Mouse (Mus musculus) heart, embryonic 14.5 days (tissue): ENCODE measurements around the gene Gm128. TPM values are rescaled to one million over a fixed set of nuclear protein-coding genes. Genes with fewer than 3 reads are reported as not detected.

Experiments
- ATAC-seq: fragments of 200-750 bp; cut with Nextera tagmentation; 2 replicates; pipeline ENCODE4 v1.8.0; 2017; ENCODE audit warnings: low read depth, moderate TSS enrichment; ENCODE audit not compliant: insufficient number of reproducible peaks, insufficient read depth, low FRiP score
- H3K27ac ChIP-seq, 2 experiments: fragments of 200-500 bp in 1 of 2; fragments of 300-500 bp in 1 of 2; sonication (generic) in 1 of 2; replicated peaks in 1 of 2; 2 replicates each; pipeline ENCODE4 v1.5.1; 2012 to 2014; ENCODE audit warnings: low read depth in 2 of 2, low read length in 2 of 2, control low read depth in 1 of 2, mild to moderate bottlenecking in 1 of 2, mixed read lengths in 1 of 2; ENCODE audit not compliant: control insufficient read depth in 1 of 2, insufficient read depth in 1 of 2
- H3K27me3 ChIP-seq: fragments of 300-500 bp; sonication (generic); 2 replicates; pipeline ENCODE4 v1.6.1; 2014; ENCODE audit warnings: mild to moderate bottlenecking, low read length, control low read depth; ENCODE audit not compliant: control insufficient read depth, insufficient read depth
- H3K36me3 ChIP-seq: fragments of 300-500 bp; sonication (generic); 2 replicates; pipeline ENCODE4 v1.6.1; 2014; ENCODE audit warnings: mild to moderate bottlenecking, control low read depth, low read length, mixed read lengths; ENCODE audit not compliant: control insufficient read depth, insufficient read depth
- H3K4me1 ChIP-seq, 2 experiments: fragments of 200-500 bp in 1 of 2; fragments of 300-500 bp in 1 of 2; sonication (generic) in 1 of 2; 2 replicates each; pipeline ENCODE4 v1.6.1; 2012 to 2014; ENCODE audit warnings: low read length in 2 of 2, control low read depth in 1 of 2, mixed read lengths in 1 of 2; ENCODE audit not compliant: control insufficient read depth in 2 of 2, insufficient read depth in 2 of 2
- H3K4me2 ChIP-seq: fragments of 300-500 bp; sonication (generic); 2 replicates; pipeline ENCODE4 v1.6.1; 2014; ENCODE audit warnings: mild to moderate bottlenecking, low read length
- H3K4me3 ChIP-seq, 2 experiments: fragments of 200-500 bp in 1 of 2; fragments of 300-500 bp in 1 of 2; sonication (generic) in 1 of 2; 2 replicates each; pipeline ENCODE4 v1.5.1; 2012 to 2014; ENCODE audit warnings: low read length in 2 of 2, mild to moderate bottlenecking in 2 of 2, control low read depth in 1 of 2, low read depth in 1 of 2, moderate library complexity in 1 of 2; ENCODE audit not compliant: control insufficient read depth in 1 of 2, insufficient read depth in 1 of 2
- H3K9ac ChIP-seq: fragments of 300-500 bp; sonication (generic); 2 replicates; pipeline ENCODE4 v1.6.1; 2014; ENCODE audit warnings: mild to moderate bottlenecking, low read length
- H3K9me3 ChIP-seq: fragments of 300-500 bp; sonication (generic); 2 replicates; pipeline ENCODE4 v1.6.1; 2016; ENCODE audit warnings: low read length, control low read depth; ENCODE audit not compliant: control insufficient read depth
- WGBS: fragments of 180-500 bp; shearing (Covaris S2); extraction: QIAGEN DNeasy Blood & Tissue Kit; methylation state at CpG from one replicate; pipeline ENCODE4 v1.1.7; 2014; 5-methylcytosine and 5-hydroxymethylcytosine counted together
- polyA plus RNA-seq: library from polyadenylated mRNA; unstranded; fragments of >200 nt; fragmentation: Nextera tagmentation; extraction: Ambion mirVana; gene quantifications from 2 replicates; pipeline ENCODE4 v1.2.1, GENCODE M21; 2014

Gene Gm128
- polyA plus RNA-seq, 1 experiment from 2014 or later: 0.46 TPM

DNA sequence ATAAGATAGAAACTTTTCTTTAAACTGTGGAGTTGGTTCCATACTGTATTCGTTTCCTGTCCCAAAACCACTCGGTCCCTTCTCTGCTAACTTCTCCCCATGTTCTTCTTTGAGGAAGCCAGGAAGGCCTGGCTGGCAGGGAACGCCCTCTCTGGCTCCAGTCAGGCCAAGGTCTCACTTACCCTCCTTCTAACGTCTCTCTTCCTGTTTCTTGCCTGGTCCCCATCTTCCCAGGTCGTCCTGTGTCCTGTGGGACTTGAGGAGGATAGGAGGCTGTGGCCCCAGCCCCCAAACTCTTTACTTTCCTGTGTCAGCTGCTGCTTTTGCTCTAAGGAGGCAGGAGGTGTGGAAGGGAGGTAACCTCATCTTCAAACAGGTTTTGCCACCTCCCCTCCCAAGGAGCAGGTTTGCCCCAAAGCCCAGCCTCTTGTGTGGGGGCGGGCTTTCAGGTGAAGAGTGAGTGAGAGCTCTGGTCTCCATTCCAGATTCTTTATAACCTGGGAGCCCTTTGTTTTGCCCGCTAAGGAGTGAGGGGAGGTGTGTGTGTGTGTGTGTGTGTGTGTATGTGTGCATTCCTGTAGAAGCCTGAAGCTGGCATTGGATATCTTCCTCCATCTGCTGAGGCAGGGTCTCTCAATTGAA is 9.5 kb upstream of the Gm128 start, which contains the start of gene Bnipl:
Gene Bnipl (minus strand): TSS at position 411 of the 642 bp plus-strand sequence.
- Histone ChIP-seq H3K4me3 (no peak within 1 kb of the TSS), H3K4me1 (no peaks in the 10 kb centered on the region), H3K9ac (no peak within 1 kb of the TSS), H3K27me3 (no peaks in the 10 kb centered on the region), H3K36me3 (peaks cover 42% of the 10 kb centered on the region), H3K9me3 (no peaks in the 10 kb centered on the region), H3K4me2 (no peak within 1 kb of the TSS), H3K27ac (no peak within 1 kb of the TSS)
- no peak for ATAC-seq
- WGBS: 46% methylated on average over 7 of the region's 7 CpGs

DNA sequence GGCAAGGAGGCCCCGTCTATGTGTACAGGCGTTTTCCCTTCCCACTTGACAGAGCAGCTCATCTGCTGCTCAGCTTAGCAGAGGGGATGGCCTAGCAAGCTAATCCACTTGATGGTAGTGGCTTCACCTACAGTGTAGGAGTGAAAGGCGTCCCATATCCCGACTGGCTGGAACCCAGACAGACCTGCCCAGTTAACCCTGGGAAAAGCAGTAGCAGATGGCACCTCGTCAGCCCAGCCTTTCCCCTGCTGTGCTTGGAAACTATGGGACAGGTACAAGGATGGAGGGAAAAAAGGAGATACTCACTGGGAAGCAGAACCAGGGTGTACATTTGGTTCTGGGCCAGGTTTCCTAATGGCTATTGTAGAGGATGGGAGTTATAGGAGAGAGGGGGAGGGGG is 9.0 kb upstream of the Gm128 start:
- H3K4me1 ChIP-seq: no peaks in the 10 kb centered on the region
- no peak overlapping the region for H3K9ac ChIP-seq
- no peaks in the 10 kb centered on the region for H3K9me3 ChIP-seq
- no peaks in the 10 kb centered on the region for H3K27me3 ChIP-seq
- ATAC-seq: no peak
- H3K27ac ChIP-seq: no peak overlapping the region
- WGBS: 72% methylated on average over 5 of the region's 5 CpGs
- H3K4me2 ChIP-seq: no peak overlapping the region
- peaks cover 37% of the 10 kb centered on the region for H3K36me3 ChIP-seq
- no peak overlapping the region for H3K4me3 ChIP-seq

DNA sequence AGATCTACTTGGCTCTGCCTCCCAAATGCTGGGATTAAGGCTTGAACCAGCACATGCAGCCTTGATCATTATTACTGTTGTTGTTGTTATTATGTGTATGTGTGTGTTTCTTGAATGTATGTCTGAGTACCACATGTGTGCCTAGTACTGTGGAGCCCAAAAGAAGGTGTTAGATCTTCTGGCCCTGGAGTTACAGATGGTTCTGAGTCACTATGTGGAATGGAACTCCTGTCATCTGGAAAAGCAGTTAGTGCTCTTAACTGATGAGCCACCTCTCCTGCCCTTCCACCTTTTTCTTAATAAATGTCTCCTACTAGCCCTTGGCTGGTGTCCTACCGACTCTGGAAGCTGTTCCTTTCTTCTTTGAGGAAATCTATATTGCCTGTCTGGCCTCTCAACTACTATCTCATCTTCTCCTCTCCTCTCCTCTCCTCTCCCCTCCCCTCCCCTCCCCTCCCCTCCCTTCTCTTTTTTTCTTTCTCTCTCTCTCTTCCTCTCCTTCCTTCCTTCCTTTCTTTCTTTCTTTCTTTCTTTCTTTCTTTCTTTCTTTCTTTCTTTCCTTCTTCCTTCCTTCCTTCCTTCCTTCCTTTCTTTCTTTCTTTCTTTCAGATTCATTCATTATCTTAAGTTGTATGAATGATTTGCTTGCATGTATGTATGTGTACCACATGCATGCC is 6.4 kb upstream of the Gm128 start:
- Histone ChIP-seq H3K27me3 (no peaks in the 10 kb centered on the region), H3K9me3 (no peaks in the 10 kb centered on the region), H3K4me2 (no peak overlapping the region), H3K36me3 (peaks cover 14% of the 10 kb centered on the region), H3K4me1 (no peaks in the 10 kb centered on the region), H3K9ac (no peak overlapping the region), H3K27ac (no peak overlapping the region), H3K4me3 (no peak overlapping the region)
- 74% methylated on average over 1 of the region's 1 CpGs for WGBS
- ATAC-seq: no peak

DNA sequence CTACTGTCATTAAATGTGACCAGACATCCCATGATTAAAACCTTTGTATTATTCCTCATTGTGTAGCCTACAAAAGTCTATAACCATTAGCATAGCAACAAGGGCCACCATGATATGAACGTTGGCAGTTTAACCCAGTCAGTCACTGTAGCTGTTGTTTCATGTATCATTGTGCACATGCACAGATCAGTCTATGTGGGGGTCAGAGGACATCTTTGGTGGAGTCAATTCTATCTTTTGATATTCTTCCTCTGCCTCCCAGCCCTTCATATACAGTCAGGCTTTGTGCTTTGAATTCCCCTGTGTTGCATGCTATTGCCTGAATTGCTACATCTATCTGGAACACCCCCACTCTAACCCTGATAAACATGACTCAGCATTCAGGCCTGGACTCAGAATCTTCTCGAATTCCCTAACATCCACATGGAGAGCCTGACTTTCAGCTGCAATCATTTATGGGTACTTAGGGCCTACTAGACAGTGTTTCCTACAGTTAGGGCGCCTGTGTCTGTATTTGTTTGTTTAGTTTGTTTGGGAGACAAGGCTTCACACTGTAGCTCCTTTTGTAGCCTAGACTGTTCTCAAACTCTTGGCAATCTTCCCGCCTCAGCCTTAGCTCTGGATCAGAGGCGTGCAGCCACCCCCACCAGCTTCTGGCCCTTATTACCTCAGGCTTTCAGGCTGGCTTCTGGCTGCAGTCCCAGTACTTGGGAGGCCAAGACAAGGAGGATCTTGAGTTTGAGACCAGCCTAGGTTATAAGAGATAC is 5.2 kb upstream of the Gm128 start:
- H3K27me3 ChIP-seq: no peaks in the 10 kb centered on the region
- no peaks in the 10 kb centered on the region for H3K9me3 ChIP-seq
- H3K4me1 ChIP-seq: no peaks in the 10 kb centered on the region; a peak in 1 of 4 replicates
- peaks cover 5% of the 10 kb centered on the region; the same call in 1 of the 2 replicates for H3K36me3 ChIP-seq
- H3K4me2 ChIP-seq: no peak overlapping the region
- WGBS: 74% methylated on average over 5 of the region's 5 CpGs
- ATAC-seq: no peak
- no peak overlapping the region for H3K4me3 ChIP-seq
- H3K9ac ChIP-seq: no peak overlapping the region
- H3K27ac ChIP-seq: no peak overlapping the region

DNA sequence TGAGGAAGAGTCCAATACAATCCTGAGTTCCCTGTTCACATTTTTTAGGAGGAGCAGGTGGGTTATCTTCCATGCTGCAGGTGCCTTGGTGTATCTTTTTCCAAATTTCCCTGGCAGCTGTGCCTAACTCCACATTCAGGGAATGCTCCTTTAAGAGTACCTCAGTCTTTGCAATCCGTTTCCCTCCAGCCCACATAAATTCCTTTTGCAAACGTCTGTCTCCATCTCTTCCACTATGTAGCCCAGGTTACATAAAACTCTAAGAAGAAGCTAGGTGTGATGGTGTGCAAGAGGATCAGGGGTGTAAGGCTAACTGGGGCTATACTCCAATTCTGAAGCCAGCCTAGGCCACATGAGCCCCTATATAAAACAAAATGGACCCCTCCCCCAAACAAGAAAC is 1.7 kb upstream of the Gm128 start:
- Histone ChIP-seq H3K4me3 (no peak overlapping the region), H3K4me2 (no peak overlapping the region), H3K27ac (no peak overlapping the region), H3K27me3 (no peaks in the 10 kb centered on the region), H3K4me1 (peaks cover 0 to 6% of the 10 kb centered on the region in 2 experiments; a peak in 1 of 4 replicates), H3K9me3 (no peaks in the 10 kb centered on the region), H3K36me3 (peaks cover 4% of the 10 kb centered on the region; the same call in 1 of the 2 replicates), H3K9ac (no peak overlapping the region)
- ATAC-seq: no peak
- WGBS: 75% methylated on average over 2 of the region's 2 CpGs

DNA sequence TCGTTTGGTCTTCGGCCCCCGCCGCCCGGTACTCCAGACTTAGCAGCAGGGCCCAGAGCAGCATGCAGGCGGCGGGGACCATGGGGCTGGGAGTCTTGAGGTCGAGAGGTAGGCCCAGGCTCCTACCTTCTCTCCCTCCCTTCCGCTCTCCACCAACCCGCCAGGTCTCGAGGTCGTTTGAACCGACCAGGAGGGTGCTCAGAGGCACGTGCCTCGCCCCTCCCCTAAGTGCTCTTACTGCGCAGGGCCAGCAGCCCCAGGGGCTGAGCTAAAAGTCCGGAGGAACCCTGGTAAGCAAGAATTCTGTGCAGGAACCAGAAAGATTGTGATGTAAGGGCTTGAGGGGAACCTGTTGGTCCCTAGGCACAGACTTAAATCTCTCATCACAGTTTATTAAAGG is 498 bp downstream of the Gm128 start:
- 22% methylated on average over 17 of the region's 17 CpGs for WGBS
- ATAC-seq: no peak
- Histone ChIP-seq H3K9me3 (no peaks in the 10 kb centered on the region), H3K4me3 (peak overlapping the region in 1 of 2 experiments; percentile 2; a peak in 1 of 4 replicates), H3K9ac (peak overlapping the region; percentile 52; the same call in 1 of the 2 replicates), H3K27ac (no peak overlapping the region), H3K4me1 (peaks cover 6 to 9% of the 10 kb centered on the region in 2 experiments; a peak in 2 of 4 replicates), H3K4me2 (peak overlapping the region; percentile 34), H3K36me3 (peaks cover 25% of the 10 kb centered on the region), H3K27me3 (no peaks in the 10 kb centered on the region)

DNA sequence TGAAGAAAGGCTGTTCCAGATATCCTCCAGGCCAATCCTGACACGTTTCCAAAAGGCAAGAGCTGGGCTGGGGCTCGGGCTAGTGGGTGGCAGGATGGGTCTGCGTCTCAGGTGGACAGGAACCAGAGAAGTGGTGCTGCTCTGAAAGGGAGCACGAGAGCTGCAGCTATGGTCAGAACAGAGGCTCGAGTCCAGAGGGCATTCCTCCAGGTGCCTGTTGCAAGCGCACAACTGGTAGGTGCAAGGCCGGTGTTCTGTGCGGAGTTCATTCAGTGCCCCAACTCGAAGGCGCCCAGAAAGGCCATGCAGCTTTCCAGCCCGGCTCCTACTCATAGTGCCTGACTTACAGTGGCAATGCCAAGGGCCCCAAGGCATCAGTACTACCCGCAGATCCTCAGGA is 1.4 kb downstream of the Gm128 start:
- Histone ChIP-seq H3K36me3 (peaks cover 34% of the 10 kb centered on the region), H3K27ac (no peak overlapping the region), H3K4me3 (no peak overlapping the region), H3K27me3 (no peaks in the 10 kb centered on the region), H3K9me3 (no peaks in the 10 kb centered on the region), H3K9ac (no peak overlapping the region), H3K4me1 (peaks cover 6 to 9% of the 10 kb centered on the region in 2 experiments; a peak in 2 of 4 replicates), H3K4me2 (no peak overlapping the region)
- 83% methylated on average over 12 of the region's 12 CpGs for WGBS
- ATAC-seq: no peak
